Mouse (Mus musculus): ENCODE results near the gene Zscan4-ps2. TPM values are rescaled to one million over a fixed set of nuclear protein-coding genes. Genes with fewer than 3 reads are reported as not detected.
"Not testable (repeated sequence)": the region's sequence is repeated elsewhere in the genome, so short reads cannot be mapped to it uniquely, and the experiment has no call there.

The Zscan4-ps2 gene
- not detected in 2 replicates for polyA plus RNA-seq (2015; fragmentation: Nextera tagmentation; extraction: Ambion mirVana)

GRCm38 (mm10) chr7:11514010-11514409, at the start of gene Zscan4-ps2:
TSS of gene Zscan4-ps2 (plus strand) at chr7:11514310.
- ATAC-seq; H3K9ac ChIP-seq; H3K4me3 ChIP-seq (replicated peaks); H3K27ac ChIP-seq; H3K27me3 ChIP-seq (replicated peaks); H3K4me1 ChIP-seq (replicated peaks); H3K36me3 ChIP-seq; H3K4me2 ChIP-seq (replicated peaks); H3K9me3 ChIP-seq: not testable (repeated sequence)
- WGBS, result 88% methylated on average over 1 of the region's 1 CpGs

Other genes with a start within 250 kb of the Zscan4-ps2 start
- gene Zscan4e, start 203.6 kb upstream of the Zscan4-ps2 start, polyA plus RNA-seq (2015; fragmentation: Nextera tagmentation; extraction: Ambion mirVana), result not detected in 2 replicates
- not detected in 2 replicates for gene Zscan4f, start 116.4 kb upstream of the Zscan4-ps2 start, polyA plus RNA-seq (2015; fragmentation: Nextera tagmentation; extraction: Ambion mirVana)
- gene Zscan4-ps3, start 95.0 kb downstream of the Zscan4-ps2 start, polyA plus RNA-seq (2015; fragmentation: Nextera tagmentation; extraction: Ambion mirVana), result not detected in 2 replicates
- gene Vmn1r72, start 165.8 kb downstream of the Zscan4-ps2 start, polyA plus RNA-seq (2015; fragmentation: Nextera tagmentation; extraction: Ambion mirVana), result not detected in 2 replicates
- not detected in 2 replicates for gene Vmn1r73, start 216.0 kb downstream of the Zscan4-ps2 start, polyA plus RNA-seq (2015; fragmentation: Nextera tagmentation; extraction: Ambion mirVana)

Measured in intestine, embryonic 15.5 days (tissue).